Mouse (Mus musculus): ENCODE measurements around the gene Tnfrsf25.

DNA sequence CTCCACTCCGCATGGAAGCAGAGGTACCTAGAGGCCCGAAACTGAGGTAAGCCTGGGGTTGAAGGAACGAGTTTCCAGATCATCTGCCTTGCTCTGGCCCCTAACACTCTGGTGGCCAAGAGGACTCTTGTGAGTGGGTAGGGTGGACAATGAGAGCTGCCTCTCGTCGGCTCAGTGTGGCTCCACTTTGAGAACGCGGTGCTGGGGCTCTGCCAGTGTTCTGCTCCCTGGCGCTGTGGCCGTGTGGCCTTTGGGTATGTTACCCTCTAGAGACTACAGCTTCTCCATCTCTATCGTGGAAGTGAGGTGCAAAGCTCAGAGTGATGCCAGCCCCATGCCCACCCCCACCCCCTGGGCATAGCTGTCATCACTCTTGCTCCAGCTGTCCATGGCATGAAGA lies 43.1 kb upstream of the Tnfrsf25 start:
- TF ChIP-seq CTCF (IDR thresholded peaks at IDR 0.05; ENCODE audit: low read depth, low read length) (no peak), GATA1 (IDR thresholded peaks at IDR 0.05; ENCODE audit: borderline replicate concordance, low read length) (no peak), TAL1 (conservative IDR thresholded peaks at IDR 0.05; ENCODE audit: low read depth, low read length) (no peak), POLR2AphosphoS5 (IDR thresholded peaks at IDR 0.05; ENCODE audit: insufficient replicate concordance, low read depth, low read length) (no peak)
